Mouse (Mus musculus): Measurements from ENCODE around the gene Lamb3.

Lamb3 gene

DNA sequence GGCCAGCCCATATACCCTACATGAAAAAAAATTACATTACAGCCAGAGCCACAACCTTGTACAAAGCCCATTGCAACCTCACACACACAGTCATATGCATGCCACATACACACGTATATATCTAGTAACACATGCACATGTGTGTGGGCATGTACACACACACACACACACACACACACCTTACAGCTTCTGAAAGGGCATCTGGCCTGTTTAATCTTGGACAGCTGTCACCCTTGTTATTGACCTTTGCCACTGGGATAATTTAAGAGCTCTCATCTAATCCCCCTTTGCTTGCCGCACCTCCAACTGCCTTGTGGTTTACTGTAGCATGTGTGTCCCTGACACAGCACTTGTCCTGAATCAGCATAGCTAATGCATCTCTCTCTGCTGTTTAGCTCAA, 3.7 kb upstream of the Lamb3 start:
- DNase-seq: no peak

DNA sequence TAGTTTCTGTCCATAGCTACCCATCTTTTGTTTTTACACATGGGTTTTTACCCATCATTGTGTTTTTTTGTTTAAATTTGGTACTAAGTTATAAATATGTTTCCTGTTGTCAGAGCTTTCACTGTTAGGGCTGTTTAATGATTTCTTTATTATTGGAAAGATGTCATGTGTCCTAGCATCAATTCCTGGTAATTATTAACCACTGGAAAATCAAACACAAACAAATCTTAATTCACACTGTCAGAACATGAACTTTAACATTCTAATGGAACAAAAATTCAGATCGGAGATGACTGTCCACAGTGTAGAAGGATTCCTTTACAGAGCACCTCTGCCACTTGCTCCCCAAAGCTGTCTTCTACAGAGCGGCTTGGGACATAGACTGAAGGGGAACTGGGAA, 2.1 kb upstream of the Lamb3 start:
- no peak for DNase-seq

DNA sequence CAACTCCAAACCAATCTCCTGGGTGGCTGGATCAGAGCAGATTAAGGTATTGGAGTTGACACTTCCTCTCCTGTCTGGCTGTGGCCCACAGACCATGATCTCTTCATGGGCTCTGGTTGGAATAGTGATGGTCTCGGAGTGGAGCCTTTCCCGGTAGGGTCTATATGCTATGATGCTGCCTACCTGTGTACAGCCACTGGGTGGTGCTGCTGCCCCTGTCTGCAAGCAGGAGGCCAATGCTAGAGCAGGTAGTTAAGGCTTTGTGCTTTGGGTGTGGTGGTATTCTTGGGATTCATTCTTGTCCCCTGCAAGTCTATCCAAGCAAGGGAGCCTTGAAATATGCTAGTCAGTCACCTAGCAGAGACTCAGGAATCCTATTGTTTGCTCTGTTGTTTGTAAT, 679 bp downstream of the Lamb3 start:
- DNase-seq: peak; percentile 76 to 77

DNA sequence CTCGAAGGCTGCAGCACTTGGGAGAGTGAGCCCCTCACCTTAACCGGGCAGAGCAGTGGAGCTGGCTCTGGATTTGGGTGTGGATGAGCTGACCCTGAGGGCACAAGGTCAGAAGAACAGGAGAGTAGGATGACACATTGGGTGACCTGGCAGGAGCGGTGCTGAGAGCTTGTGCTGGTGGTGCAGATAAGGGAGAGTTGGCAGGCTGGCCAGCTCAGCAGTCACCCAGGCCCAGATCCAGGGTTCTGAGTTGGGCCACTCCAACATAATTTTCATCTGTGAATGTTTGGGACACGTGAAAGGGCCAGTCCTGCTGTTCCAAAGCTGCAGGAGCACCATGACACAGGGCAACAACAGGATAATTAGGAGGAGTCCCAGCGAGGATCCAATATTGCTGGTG, 3.9 kb downstream of the Lamb3 start:
- no peak for DNase-seq

DNA sequence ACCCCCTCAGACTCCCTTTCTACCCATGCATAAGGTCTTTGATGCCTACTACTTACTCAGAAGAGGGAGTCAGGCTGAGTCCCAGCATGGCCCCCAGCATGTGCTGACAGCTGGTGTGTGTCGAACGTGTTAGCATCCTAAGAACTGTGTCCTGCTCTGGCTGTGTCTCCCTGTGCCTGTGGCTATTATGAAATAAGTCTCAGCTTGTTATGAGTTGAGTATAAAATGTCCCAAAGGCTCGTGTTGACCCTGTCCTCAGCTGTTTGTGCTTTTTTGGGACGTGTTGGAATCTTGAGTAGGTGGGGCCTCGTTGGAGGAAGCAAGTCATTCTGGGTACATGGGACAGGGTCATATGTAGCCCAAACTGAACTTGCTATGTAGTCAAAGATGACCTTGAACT, 6.6 kb downstream of the Lamb3 start:
- DNase-seq: no peak

DNA sequence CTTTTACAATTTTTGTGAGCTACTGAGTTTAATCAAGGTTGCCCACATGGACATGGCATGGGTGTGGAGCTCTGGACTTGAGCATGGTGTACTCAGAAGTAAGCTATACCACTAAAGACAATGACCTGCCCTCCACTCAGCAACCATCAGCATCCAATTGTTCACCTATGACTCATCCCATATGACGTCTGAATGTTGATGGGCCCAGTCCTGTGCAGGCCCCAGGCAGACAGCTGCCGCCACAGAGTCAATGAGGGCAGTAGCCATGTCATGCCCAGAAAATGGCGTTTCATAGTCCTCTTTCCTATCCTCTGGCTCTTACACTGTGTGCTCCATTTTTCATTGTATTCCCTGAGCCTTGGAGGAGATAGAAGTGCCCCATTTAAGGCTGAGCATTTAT, 8.5 kb downstream of the Lamb3 start:
- DNase-seq: no peak

DNA sequence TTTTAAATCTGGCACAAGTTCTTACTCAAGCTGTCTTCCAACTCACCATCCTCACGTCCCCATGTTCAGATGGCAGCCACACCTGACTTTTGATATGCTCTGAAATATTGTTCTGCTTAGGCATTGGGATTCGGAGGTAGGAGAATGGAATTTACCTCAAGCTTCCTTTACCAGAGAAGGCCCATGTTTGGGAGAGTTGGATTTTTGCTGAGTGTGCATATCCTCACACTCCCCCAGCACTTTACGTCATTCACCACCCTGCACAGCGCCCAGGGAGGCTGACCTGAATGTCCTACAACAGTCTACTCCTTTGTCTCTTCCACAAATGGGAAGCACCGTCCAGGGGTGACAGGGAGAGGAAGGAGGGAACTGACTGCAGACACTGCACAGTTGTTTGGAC, 12.9 kb downstream of the Lamb3 start:
- DNase-seq: no peak

DNA sequence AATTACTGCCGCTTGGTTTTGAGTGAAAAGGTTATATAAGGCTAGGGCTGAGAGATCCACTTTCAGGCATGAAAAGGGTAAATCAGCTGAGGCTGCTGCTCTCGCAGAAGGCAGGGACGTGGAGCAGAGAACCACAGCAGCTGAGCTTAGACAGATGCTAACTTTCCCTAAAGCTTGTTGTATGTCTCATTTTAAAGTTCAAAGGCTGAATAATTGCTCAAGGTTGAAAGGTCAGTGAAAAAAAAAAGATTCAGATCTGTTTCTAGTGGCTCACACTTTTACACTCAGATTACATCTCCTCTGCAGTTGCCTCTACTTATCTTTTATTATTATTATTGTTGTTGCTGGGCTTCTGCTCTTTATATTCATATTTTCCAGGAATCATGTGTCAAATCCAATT, 18.0 kb downstream of the Lamb3 start:
- DNase-seq: no peak

DNA sequence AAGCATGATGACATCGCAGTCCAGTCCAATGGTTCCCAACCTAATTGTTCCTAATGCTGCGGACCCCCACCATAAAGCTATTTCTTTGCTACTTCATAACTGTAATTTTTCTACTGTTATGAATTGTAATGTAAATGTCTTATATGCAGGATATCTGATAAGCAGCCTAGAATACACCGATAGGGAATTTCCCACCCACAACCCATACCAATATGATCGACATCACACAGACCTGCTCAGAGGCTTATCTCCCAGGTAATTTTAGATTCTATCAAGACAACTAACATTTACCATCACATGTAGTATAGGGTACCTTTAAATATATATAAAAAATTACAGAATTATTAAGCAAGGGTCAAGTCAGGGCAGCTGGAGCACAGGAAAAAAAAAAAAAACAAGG, 18.6 kb downstream of the Lamb3 start:
- DNase-seq: no peak

DNA sequence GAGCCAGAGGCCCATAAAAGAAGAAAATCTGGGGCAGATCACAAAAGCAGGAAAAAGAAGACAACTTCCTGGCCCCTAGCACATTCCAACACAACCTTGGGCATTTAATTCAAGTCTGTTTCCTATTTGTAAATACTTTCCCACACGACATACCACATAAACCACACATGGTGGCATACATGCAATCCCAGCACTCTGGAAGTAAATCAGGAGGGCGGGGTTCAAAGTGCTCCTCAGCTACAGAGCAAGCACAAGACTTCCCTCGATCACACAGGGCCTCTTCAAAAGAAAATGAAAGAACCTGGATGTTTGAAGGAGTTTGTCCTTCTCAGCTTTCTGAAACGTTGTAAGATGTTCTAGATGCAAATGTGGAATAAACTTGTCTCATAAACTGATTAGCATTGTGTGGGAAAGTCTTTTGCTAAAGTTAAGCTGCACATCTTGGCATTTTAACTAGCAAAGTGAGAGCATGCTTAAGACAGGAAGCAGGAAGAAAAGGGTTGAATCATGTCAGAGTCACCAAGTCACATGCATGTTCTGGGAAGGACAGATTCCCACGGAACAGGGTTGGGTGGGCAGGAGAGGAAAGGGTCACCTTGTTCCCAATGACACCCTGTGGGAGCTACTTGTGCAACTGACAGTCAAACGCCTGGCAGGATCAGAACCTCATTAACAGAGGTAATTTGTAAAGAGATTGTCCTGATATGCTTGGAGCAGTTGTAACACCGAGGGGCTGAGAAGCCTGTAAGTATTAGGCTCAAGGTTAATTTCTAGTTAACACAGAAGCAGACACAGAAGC, 19.4 kb downstream of the Lamb3 start:
- DNase-seq: no peak

DNA sequence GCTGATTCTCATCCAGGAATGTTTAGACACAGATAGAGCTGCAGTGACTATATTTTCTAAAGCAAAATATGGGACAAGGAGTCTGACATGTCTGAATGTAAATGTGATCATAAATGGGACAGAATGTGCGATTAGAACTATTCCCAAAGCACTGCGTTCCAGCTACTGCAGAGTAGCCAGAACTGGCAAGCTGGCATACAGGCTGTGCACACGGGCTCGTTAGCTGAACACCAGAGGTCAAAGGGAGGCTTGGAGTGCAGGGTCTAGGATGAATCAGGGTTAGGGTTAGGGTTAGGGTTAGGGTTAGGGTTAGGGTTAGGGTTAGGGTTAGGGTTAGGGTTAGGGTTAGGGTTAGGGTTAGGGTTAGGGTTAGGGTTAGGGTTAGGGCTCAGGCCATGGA, 20.0 kb downstream of the Lamb3 start:
- DNase-seq: no peak

DNA sequence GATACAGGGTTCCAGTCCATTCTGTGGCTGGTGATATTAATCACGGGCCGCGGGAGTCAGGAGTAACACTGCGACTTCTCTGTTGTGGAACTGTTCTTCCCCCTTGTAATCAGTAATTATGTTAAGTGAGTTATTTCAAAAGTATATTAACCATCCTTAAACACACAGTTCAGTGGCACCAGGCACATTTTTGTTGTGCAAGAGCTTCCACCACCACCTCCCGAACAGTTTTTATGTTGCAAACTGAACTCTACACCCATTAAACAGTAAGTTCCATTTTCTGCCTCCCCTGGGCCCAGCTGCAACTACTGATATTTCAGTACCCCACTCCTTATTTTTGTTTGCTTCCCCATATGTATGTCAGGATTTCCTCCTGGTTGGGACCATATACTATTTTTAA, 22.1 kb downstream of the Lamb3 start:
- DNase-seq: no peak

DNA sequence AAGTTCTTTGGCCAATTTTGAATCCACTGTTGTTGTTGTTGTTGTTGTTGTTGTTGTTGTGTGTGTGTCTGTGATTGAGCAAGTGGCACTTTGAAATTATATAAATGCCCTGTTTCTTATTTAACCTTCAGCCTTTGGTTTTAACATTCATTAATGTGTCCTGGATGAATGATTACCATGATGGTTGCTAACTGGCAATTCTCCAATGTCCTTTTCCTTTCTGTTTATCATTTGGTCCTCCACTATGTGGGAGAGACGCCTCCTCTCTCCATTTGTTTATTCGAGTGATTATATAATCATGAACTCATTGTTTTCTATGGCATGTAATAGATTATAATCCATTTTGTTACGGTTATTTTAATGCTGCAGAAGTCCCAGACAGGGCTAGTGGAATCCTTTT, 23.0 kb downstream of the Lamb3 start:
- no peak for DNase-seq

DNA sequence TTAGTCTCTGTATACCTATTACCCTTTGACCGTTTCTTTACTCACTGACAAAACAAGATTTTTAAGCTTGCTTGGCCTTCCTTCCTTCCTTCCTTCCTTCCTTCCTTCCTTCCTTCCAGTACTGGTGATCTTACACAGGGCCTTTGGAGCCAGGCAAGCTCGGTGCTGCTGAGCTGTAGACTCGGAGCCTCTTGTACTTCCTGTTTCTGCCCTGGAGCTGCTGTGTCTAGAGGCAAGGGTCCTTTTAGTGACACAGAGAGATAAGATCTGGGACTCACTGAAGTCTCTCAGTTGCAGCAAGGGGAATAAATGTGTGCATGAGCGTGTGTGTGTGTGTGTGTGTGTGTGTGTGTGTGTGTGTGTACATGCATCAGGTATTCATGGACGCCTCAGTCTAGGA, 23.4 kb downstream of the Lamb3 start:
- DNase-seq: no peak

DNA sequence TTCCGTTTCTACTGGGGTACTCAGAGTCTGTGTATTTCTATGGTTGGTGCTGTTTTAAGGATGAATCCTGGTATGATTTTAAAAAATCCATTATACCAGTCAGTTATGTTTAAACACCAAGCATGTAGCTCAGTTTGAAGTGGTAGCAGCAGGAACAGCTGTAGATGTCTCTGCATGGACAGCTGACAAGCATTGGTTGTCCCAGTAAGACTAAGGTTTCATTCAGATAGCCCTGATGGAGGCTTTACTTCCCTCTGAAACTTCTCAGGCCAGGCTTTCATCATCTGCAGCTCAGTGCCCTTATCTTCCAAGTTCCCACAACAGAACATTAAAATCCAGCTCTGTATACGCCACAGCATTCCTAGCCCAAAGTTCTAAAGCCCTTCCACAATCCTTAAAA, 25.2 kb downstream of the Lamb3 start:
- DNase-seq: no peak

DNA sequence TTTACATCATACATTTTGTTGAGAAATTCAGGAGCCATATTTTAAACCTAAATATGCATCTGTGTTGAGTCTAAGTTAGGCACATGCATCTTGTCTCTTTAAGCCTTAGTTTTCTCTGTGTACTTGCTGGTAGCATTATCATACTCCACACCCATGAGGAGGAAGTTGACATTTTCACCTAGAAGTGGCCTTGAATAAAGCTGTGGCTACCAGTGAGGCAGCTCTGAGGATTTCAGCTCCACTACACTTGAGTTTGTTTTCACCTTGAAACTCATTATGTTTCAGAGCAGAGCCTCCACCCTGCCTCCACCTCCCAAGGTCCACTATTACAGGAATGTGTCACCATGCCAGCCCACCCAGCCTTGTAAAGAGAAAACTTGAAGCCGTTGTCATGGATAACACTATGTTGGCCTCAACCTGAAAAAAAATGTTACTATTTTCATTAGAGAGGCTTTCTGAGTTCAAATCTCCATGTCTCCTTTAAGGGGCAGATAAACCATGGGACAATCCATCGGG, 26.7 kb downstream of the Lamb3 start:
- no peak for DNase-seq

DNA sequence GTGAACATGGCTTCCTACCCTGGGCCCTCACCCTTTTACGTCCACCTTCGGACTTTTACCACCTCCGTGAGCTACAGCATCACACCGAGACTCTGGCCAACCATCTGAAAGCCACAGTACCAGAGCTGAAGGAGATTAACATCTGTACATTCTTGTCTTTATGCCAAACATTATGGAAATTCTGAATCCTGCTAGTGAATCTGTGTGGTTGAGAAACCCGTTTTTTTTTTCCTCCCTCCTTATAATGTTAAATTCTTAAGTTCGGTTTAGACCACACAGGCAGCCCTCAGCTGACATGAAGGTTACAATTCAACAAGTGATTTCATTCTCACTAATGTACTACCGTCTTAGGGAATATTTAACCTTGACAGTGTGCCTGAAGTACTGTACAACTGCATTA, 27.4 kb downstream of the Lamb3 start:
- no peak for DNase-seq

DNA sequence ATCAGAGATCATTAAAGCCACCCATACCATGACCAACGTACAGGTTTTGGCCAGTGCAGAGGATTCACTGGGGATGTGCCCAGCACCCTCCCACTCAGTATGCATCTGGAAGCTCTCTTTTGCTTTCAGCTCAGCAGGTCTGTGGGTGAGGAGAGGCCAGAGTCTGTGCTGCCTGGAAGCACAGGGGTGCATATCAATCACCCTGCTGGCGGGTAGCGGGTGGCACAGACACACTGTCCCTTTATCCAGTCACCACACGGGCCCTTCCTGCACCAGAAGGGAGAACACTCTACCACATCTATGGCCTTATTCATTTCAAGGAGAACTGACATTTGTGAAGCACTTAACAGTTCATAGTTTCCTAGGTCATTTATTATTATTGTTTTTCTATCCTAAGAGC, 30.9 kb downstream of the Lamb3 start:
- peak in 1 of 2 experiments; percentile 32 for DNase-seq

DNA sequence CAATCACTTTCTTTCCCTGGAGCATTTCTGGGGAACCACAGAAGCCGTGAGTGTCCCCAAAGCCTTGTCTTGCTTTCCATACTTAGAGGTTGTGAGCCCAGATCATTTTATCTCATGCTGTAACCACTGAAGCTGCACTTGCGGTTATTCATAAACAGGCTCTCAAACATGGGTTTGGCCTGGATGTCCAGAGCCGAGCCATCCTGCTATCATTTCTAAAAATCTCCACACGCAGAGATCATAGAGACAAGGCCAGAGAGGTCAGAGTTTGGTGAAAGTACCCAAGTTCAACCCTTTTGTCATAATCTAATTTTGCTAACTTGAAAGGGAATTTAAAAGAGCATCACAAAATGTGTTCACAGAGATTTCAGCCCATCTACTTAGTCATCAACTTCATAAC, 33.9 kb downstream of the Lamb3 start:
- DNase-seq: no peak

DNA sequence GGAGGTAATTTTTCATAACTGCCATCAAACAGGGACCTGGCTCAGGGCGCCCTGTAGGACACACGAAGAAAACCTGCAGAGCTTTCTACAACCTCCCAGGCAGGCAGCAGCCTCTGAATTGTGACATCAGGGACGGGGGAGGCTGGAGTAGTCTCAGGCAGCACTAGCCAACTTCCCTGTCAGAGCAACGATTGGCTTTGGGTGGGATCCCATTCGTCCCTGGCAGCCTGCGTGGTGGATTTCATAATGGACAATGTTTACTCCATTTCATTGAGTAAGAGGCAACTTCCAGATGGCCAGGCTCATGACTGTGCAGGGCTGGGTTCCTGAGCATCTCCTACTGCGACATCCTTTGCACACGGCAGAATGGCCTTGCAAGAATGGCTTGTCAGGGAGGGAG, 34.7 kb downstream of the Lamb3 start:
- DNase-seq: peak; percentile 96

DNA sequence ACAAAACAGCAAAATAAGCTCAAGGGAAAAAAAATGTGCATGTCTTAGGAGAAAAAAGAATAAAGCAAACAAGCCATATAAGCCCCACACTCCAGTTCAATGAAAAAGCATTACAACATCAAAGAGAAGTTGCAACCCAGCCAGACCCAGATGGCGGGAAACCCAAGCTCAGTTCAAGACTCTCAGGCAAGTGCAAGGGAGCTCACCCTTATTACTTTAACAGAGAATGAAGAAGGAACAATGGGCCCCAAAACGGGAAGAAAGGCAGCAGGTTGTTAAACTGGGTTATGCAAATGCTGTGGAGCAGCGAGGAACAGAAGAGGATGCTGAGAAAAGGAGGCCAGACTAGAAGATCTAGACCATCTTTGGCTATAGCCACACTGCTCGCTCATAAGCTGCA, 35.4 kb downstream of the Lamb3 start:
- peak in 1 of 2 experiments; percentile 28 for DNase-seq

DNA sequence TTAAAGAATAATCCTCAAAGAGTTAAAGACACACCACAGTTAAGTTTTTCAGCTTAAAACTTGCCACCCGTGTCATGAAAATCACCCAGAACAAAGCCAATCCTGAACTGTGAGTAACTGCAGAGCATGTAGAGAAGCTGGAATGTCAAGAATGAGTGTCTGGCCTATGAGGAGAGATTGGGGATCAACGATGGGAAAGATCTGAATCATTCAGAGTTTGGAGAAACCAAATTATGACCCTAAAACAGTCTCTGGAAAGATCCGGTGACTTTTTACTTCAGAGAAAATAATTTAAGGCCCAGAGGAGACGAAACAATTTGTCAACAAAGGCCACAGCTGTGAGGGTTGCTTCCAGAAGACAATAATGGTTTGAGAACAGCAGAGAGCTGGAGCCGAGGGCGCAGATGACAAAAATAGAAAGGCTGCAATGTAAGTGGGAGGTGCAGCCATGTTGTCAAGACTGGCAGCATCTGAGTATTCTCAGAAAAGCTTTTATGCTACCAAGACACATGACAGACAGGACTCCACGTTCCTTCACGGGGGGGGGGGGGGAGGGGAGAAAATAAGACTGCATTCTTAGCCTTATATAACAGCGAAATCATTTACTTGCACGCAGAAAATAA, 36.2 kb downstream of the Lamb3 start:
- DNase-seq: no peak

DNA sequence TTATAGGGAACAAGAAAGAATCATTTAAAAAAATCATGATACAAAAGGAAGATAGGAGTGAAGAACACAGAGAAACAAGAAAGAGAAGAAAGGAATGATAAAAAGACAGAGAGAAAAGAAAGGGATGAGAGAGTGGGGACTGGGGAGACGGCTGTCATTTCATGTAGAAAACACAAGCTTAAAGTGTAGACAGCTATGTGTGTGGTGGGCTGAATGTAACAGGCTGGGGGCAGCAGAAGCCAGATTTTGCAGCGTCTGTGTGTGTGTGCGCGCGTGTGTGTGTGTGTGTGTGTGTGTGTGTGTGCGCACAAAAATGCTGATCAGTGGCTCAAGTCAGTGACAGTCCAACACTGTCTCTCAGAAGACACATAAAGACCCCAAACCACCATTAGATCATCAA, 36.7 kb downstream of the Lamb3 start:
- no peak for DNase-seq

DNA sequence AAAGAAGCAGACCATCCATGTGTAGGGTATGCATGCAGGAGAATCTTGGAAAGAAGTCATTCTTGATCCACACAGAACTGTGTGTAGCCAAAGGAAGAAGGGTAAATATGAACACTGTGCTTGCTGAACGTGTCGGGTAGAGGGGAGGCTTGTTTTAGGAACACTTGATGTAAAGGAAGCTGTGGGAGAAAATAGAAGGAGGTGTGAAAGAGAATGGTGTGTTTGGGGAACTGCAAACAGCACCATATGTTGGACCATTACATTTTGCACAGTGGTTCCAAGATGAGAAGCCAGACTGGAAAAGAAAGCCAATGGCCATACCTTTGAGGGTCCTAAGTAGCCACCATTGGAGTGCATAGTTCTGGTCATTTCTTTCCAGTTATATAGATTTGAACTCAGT, 42.5 kb downstream of the Lamb3 start:
- no peak for DNase-seq

DNA sequence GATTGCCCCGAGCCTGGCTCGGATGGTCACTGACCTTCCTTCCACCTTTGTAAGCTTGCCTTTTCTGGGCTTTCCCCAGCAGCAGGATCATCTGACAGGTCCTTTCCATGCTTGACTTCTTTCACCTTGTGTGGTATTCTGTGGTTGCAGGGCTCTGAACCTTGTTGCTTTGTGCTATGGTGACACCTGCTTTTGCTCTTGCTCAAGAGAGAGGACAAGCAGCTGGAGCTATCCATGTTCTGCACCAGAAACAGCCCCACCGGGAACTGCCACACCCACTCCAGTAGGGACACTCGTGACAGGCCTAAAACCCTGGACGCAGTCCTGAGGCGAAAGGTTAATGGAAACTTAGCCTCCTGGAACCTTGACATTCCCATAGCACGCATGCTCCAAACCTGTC, 43.9 kb downstream of the Lamb3 start:
- no peak for DNase-seq

Measured in cerebellum, postnatal 10 days (tissue).